Mouse (Mus musculus): ENCODE measurements around the gene Fgfr2.

Fgfr2 gene

DNA sequence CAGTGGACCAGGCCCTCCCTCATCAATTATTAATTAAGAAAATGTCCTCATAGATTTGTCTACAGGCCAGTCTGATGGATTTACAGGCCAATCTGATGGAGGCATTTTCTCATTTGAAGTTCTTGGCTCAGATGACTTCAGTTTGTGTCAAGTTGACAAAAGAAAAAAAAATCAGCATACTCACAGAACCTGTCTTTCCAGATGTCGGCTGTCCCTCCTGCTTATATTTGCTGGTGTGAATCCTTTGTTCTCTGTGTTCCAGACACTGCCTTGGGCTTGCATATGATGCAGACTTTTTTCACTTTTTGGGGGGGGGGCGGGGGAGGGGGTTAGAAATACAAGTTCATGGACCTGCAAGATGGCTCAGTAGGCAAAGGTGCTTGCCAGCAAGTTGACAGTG is 1472.9 kb downstream of the Fgfr2 start:
- peaks cover 17% of the 10 kb centered on the region for H3K9me3 ChIP-seq (ENCODE audit: low read length)
- TF ChIP-seq CTCF (conservative IDR thresholded peaks at IDR 0.05; ENCODE audit: low read length) (no peak), NANOG (IDR thresholded peaks at IDR 0.05; ENCODE audit: borderline replicate concordance, low read length) (no peak), POU5F1 (IDR thresholded peaks at IDR 0.05; ENCODE audit: borderline replicate concordance, low read length) (no peak; the same call in 1 of the 2 replicates)
- no peaks in the 10 kb centered on the region for H3K36me3 ChIP-seq (ENCODE audit: insufficient read depth, low read length)
- H3K4me3 ChIP-seq (replicated peaks; ENCODE audit: low read length) = no peak overlapping the region
- H3K4me1 ChIP-seq (replicated peaks; ENCODE audit: low read depth, low read length) = peaks cover 39% of the 10 kb centered on the region
- H3K27me3 ChIP-seq (ENCODE audit: insufficient read depth, low read length) = peaks cover 21% of the 10 kb centered on the region

- H3K27me3 ChIP-seq (ENCODE audit: insufficient read depth, low read length) = peaks cover 26% of the 10 kb centered on the region
- H3K4me1 ChIP-seq (replicated peaks; ENCODE audit: low read depth, low read length) = peaks cover 45% of the 10 kb centered on the region
- TF ChIP-seq CTCF (conservative IDR thresholded peaks at IDR 0.05; ENCODE audit: low read length) (no peak), POU5F1 (IDR thresholded peaks at IDR 0.05; ENCODE audit: borderline replicate concordance, low read length) (no peak), NANOG (IDR thresholded peaks at IDR 0.05; ENCODE audit: borderline replicate concordance, low read length) (no peak)
- H3K4me3 ChIP-seq (replicated peaks; ENCODE audit: low read length) = no peak overlapping the region
- H3K36me3 ChIP-seq (ENCODE audit: insufficient read depth, low read length) = no peaks in the 10 kb centered on the region
- peaks cover 17% of the 10 kb centered on the region for H3K9me3 ChIP-seq (ENCODE audit: low read length)
Observed at GRCm38 (mm10) chr7:131648276-131648675, 1474.9 kb downstream of the Fgfr2 start.

DNA sequence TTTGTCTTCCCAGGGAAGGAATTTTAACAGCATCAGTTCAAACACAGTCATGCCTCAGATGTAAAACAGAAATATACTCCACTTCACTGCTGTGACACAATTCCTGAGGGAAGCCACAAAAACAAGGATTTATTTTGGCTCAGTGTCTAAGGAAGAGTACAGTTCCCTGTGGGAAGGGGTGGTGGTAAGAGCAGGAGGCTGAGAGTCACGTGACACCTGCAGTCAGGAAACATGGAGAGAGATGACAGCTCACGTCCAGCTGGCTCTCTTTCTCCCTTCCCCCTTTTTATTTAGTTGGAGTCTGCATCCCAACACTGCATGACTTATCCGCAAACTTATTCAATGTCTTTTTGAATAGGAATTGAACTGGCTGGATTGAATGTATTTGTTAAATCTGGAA is 1475.6 kb downstream of the Fgfr2 start:
- Histone ChIP-seq H3K27me3 (ENCODE audit: insufficient read depth, low read length) (peaks cover 27% of the 10 kb centered on the region), H3K9me3 (ENCODE audit: low read length) (peaks cover 17% of the 10 kb centered on the region), H3K36me3 (ENCODE audit: insufficient read depth, low read length) (no peaks in the 10 kb centered on the region), H3K4me1 (replicated peaks; ENCODE audit: low read depth, low read length) (peaks cover 45% of the 10 kb centered on the region), H3K4me3 (replicated peaks; ENCODE audit: low read length) (no peak overlapping the region)
- TF ChIP-seq CTCF (conservative IDR thresholded peaks at IDR 0.05; ENCODE audit: low read length) = no peak
- TF ChIP-seq POU5F1 (IDR thresholded peaks at IDR 0.05; ENCODE audit: borderline replicate concordance, low read length) = no peak
- no peak for TF ChIP-seq NANOG (IDR thresholded peaks at IDR 0.05; ENCODE audit: borderline replicate concordance, low read length)

DNA sequence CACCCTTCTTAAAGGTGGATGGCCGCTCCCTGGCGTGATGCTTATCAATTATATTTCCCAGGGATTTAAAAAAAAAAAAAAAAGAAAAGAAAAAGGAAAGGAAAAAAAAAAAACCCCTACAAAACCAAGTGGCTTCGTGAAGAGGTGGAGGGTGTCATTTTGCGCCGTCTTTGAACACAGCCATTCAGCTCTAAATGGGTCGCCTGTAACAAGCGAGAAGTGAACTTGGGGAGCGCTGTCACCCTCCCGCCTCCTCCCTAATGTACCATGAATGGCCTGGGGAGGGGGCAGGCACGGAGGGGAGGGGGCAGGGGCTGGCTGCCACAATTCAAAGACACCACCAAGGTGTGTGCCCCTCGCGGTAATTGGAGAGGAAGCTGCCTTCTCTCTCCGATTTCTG is 1478.6 kb downstream of the Fgfr2 start:
- peaks cover 36% of the 10 kb centered on the region for H3K27me3 ChIP-seq (ENCODE audit: insufficient read depth, low read length)
- H3K4me3 ChIP-seq (replicated peaks; ENCODE audit: low read length) = no peak overlapping the region
- H3K36me3 ChIP-seq (ENCODE audit: insufficient read depth, low read length) = no peaks in the 10 kb centered on the region
- H3K9me3 ChIP-seq (ENCODE audit: low read length) = peaks cover 17% of the 10 kb centered on the region
- H3K4me1 ChIP-seq (replicated peaks; ENCODE audit: low read depth, low read length) = peaks cover 28% of the 10 kb centered on the region
- TF ChIP-seq CTCF (conservative IDR thresholded peaks at IDR 0.05; ENCODE audit: low read length) (no peak), NANOG (IDR thresholded peaks at IDR 0.05; ENCODE audit: borderline replicate concordance, low read length) (no peak), POU5F1 (IDR thresholded peaks at IDR 0.05; ENCODE audit: borderline replicate concordance, low read length) (no peak)

- peaks cover 23% of the 10 kb centered on the region for H3K4me1 ChIP-seq (replicated peaks; ENCODE audit: low read depth, low read length)
- no peak overlapping the region for H3K4me3 ChIP-seq (replicated peaks; ENCODE audit: low read length)
- TF ChIP-seq NANOG (IDR thresholded peaks at IDR 0.05; ENCODE audit: borderline replicate concordance, low read length) (no peak), CTCF (conservative IDR thresholded peaks at IDR 0.05; ENCODE audit: low read length) (no peak), POU5F1 (IDR thresholded peaks at IDR 0.05; ENCODE audit: borderline replicate concordance, low read length) (no peak)
- H3K36me3 ChIP-seq (ENCODE audit: insufficient read depth, low read length) = no peaks in the 10 kb centered on the region
- H3K27me3 ChIP-seq (ENCODE audit: insufficient read depth, low read length) = peaks cover 36% of the 10 kb centered on the region
- peaks cover 17% of the 10 kb centered on the region for H3K9me3 ChIP-seq (ENCODE audit: low read length)
Observed at GRCm38 (mm10) chr7:131644051-131644450, 1479.1 kb downstream of the Fgfr2 start.

- H3K4me1 ChIP-seq (replicated peaks; ENCODE audit: low read depth, low read length) = peaks cover 20% of the 10 kb centered on the region
- H3K4me3 ChIP-seq (replicated peaks; ENCODE audit: low read length) = no peak overlapping the region
- peaks cover 17% of the 10 kb centered on the region for H3K9me3 ChIP-seq (ENCODE audit: low read length)
- H3K27me3 ChIP-seq (ENCODE audit: insufficient read depth, low read length) = peaks cover 34% of the 10 kb centered on the region
- TF ChIP-seq POU5F1 (IDR thresholded peaks at IDR 0.05; ENCODE audit: borderline replicate concordance, low read length) (no peak), CTCF (conservative IDR thresholded peaks at IDR 0.05; ENCODE audit: low read length) (no peak), NANOG (IDR thresholded peaks at IDR 0.05; ENCODE audit: borderline replicate concordance, low read length) (no peak)
- no peaks in the 10 kb centered on the region for H3K36me3 ChIP-seq (ENCODE audit: insufficient read depth, low read length)
Observed at GRCm38 (mm10) chr7:131643341-131643840, 1479.8 kb downstream of the Fgfr2 start.

DNA sequence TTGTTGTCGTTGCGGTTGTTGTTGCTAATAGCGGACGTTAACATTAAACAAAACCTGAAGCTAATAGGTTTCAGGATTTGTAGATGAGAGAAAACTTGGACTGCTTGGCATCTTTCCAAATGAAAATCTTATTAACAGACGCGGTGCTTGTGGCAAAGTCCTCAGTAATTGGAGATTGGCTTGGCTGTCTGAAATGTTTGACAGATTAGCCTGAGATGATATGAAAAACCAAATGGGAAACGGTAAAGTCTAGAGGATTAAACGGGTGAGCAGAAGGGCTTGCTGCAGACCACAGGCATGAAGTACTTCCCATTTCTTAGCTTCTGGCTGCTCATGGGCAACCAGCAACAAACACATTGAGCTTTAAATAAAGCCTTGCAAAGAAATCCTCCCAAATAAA is 1493.6 kb downstream of the Fgfr2 start:
- H3K36me3 ChIP-seq (ENCODE audit: insufficient read depth, low read length) = no peaks in the 10 kb centered on the region
- H3K27me3 ChIP-seq (ENCODE audit: insufficient read depth, low read length) = peaks cover 11% of the 10 kb centered on the region; the same call in 1 of the 2 replicates
- H3K9me3 ChIP-seq (ENCODE audit: low read length) = no peaks in the 10 kb centered on the region
- no peak overlapping the region for H3K4me3 ChIP-seq (replicated peaks; ENCODE audit: low read length)
- H3K4me1 ChIP-seq (replicated peaks; ENCODE audit: low read depth, low read length) = no peaks in the 10 kb centered on the region
- TF ChIP-seq NANOG (IDR thresholded peaks at IDR 0.05; ENCODE audit: borderline replicate concordance, low read length) (no peak), POU5F1 (IDR thresholded peaks at IDR 0.05; ENCODE audit: borderline replicate concordance, low read length) (no peak)

GRCm38 (mm10) chr7:131628846-131629391 is 1494.2 kb downstream of the Fgfr2 start:
- H3K4me3 ChIP-seq (replicated peaks; ENCODE audit: low read length) = no peak overlapping the region
- peaks cover 11% of the 10 kb centered on the region; the same call in 1 of the 2 replicates for H3K27me3 ChIP-seq (ENCODE audit: insufficient read depth, low read length)
- no peaks in the 10 kb centered on the region for H3K9me3 ChIP-seq (ENCODE audit: low read length)
- no peaks in the 10 kb centered on the region for H3K36me3 ChIP-seq (ENCODE audit: insufficient read depth, low read length)
- H3K4me1 ChIP-seq (replicated peaks; ENCODE audit: low read depth, low read length) = no peaks in the 10 kb centered on the region
- TF ChIP-seq POU5F1 (IDR thresholded peaks at IDR 0.05; ENCODE audit: borderline replicate concordance, low read length) (no peak), NANOG (IDR thresholded peaks at IDR 0.05; ENCODE audit: borderline replicate concordance, low read length) (no peak), CTCF (conservative IDR thresholded peaks at IDR 0.05; ENCODE audit: low read length) (no peak)

GRCm38 (mm10) chr7:131628356-131628755 is 1494.8 kb downstream of the Fgfr2 start:
- no peak for TF ChIP-seq POU5F1 (IDR thresholded peaks at IDR 0.05; ENCODE audit: borderline replicate concordance, low read length)
- TF ChIP-seq CTCF (conservative IDR thresholded peaks at IDR 0.05; ENCODE audit: low read length) = no peak
- no peak for TF ChIP-seq NANOG (IDR thresholded peaks at IDR 0.05; ENCODE audit: borderline replicate concordance, low read length)
- H3K36me3 ChIP-seq (ENCODE audit: insufficient read depth, low read length) = no peaks in the 10 kb centered on the region

More at GRCm38 (mm10) chr7:131628356-131628755, 1494.8 kb downstream of the Fgfr2 start:
- no peak overlapping the region for H3K4me3 ChIP-seq (replicated peaks; ENCODE audit: low read length)
- no peaks in the 10 kb centered on the region for H3K9me3 ChIP-seq (ENCODE audit: low read length)
- peaks cover 11% of the 10 kb centered on the region; the same call in 1 of the 2 replicates for H3K27me3 ChIP-seq (ENCODE audit: insufficient read depth, low read length)
- no peaks in the 10 kb centered on the region for H3K4me1 ChIP-seq (replicated peaks; ENCODE audit: low read depth, low read length)

Data from E14TG2a.4 (cell line).